ENCODE assay signal across 8 mouse cellular contexts in the genomic region with DNA sequence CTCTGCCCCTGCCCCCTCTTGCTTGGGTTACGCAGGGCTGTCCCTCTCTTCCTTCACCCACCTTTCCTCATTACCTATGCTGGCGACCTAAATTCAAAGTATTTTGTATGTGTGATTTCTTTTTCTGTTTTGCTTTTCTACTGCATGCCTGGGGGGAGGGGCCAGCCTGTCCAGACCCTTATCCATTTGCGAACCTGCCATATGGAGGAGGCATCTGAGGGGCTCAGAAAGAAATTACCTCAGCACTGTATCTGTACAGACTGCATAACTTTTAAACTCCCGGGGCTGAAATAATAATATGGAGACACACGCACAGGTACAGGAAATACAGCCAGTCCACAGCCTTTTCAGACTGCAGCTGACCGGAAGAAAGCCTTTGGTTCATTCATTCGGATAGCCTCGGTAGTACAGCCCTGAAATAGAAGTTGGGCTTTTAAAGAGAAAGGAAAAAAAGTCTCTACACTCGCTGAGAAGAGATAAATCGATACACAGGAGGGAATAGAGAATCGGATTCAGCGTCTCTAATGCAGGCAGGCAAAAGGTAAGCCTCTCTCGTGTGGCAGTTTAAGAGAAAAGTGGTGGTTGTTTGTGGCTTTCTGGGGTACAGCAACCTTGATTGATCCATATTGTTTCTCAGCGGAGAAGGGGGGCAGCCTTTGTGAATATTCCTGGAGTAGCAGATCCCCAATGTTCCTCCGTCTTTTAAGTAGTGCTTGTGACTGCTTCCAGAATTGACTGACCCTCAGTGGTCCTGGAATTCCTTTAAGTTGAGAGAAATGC. TPM values are rescaled to one million over a fixed set of nuclear protein-coding genes. Genes with fewer than 3 reads are reported as not detected.
DNase-seq lines count a peak whose midpoint lies in the region; ATAC-seq and TF ChIP-seq lines count a peak whose summit lies in the region.

A gene (minus strand): TSS at position 273 of the 780 bp plus-strand sequence.

- no peaks in the 10 kb centered on the region for H3K9me3 ChIP-seq in liver, embryonic 12.5 days (replicated peaks)

- no peak for TF ChIP-seq POLR2A in lung, adult 2 months (IDR thresholded peaks at IDR 0.05; ENCODE audit: borderline replicate concordance, extremely low read depth, low read depth, low read length)

- no peaks in the 10 kb centered on the region for H3K36me3 ChIP-seq in liver, embryonic 12.5 days

- WGBS in lung, adult 2 months, result 11% methylated on average over 15 of the region's 15 CpGs
- 6% methylated on average over 15 of the region's 15 CpGs for WGBS in liver, embryonic 12.5 days (ENCODE audit: insufficient replicate concordance)

- H3K27ac ChIP-seq in liver, embryonic 12.5 days, result peak within 1 kb of the TSS; percentile 71

- no peak for ATAC-seq in granulocyte monocyte progenitor cell, adult 5-6 weeks (replicated peaks; ENCODE audit: poor library complexity, severe bottlenecking)
- ATAC-seq in liver, embryonic 12.5 days, result 0 out of 2 replicates have a peak, but pooled peaks have one; percentile 8

- TF ChIP-seq CTCF in lung, adult 2 months (IDR thresholded peaks at IDR 0.05; ENCODE audit: insufficient read depth, low read length), result no peak

- H3K27me3 ChIP-seq in liver, embryonic 12.5 days (replicated peaks), result peaks cover 37% of the 10 kb centered on the region

- peak within 1 kb of the TSS; percentile 76 for H3K9ac ChIP-seq in liver, embryonic 12.5 days

- peak within 1 kb of the TSS; percentile 79 for H3K4me3 ChIP-seq in lung, adult 2 months (replicated peaks; ENCODE audit: extremely low read depth, low read depth, low read length)
- H3K4me3 ChIP-seq in liver, embryonic 12.5 days, result peak within 1 kb of the TSS; percentile 73

- DNase-seq in lung, adult 2 months, result no peak
- DNase-seq in lung, postnatal 4 days, result no peak
- peak; percentile 61 for DNase-seq in cerebellum, adult 9-11 months
- peak; percentile 24 for DNase-seq in kidney, adult 11 months
- DNase-seq in neural tube, embryonic 10.5 days (ENCODE audit: extremely low spot score, low spot score), result peak; percentile 60
- DNase-seq in spleen, postnatal 36 days (ENCODE audit: low spot score in 2 of 2), result no peak

- H3K4me1 ChIP-seq in lung, adult 2 months (ENCODE audit: control insufficient read depth, insufficient read depth, low read length), result peaks cover 8% of the 10 kb centered on the region; the same call in 1 of the 2 replicates
- peaks cover 47% of the 10 kb centered on the region for H3K4me1 ChIP-seq in liver, embryonic 12.5 days

- H3K4me2 ChIP-seq in liver, embryonic 12.5 days, result peak within 1 kb of the TSS; percentile 96

RNA-seq across cellular contexts. Expression of the gene that starts here (rescaled TPM):
- polyA plus RNA-seq in lung, adult 2 months (2012; rRNA removed), result 16.6 and 20.1 TPM in 2 replicates
- 42.8 and 63.5 TPM in 2 replicates for total RNA-seq in granulocyte monocyte progenitor cell, adult 5-6 weeks (2014; fragmentation: Nextera tagmentation)
- 54.8 and 58.7 TPM in 2 replicates for total RNA-seq in granulocyte monocyte progenitor cell, adult 5-6 weeks (2017)
- polyA plus RNA-seq in liver, embryonic 12.5 days (2016; fragmentation: Nextera tagmentation; extraction: Ambion mirVana), result 28.9 and 30.6 TPM in 2 replicates

Comparison
In these comparisons a context has a peak if more than half of its experiments do, and no peak if none do; other contexts are left out.
1. DNase-seq: peak in cerebellum, adult 9-11 months (single experiment), kidney, adult 11 months (single experiment) and neural tube, embryonic 10.5 days (single experiment); none in lung, adult 2 months (single experiment), lung, postnatal 4 days (0 of 2) and spleen, postnatal 36 days (0 of 2).